Mouse (Mus musculus) olfactory bulb, adult 2 months (tissue): ENCODE results near the gene Rnf187. TPM values are rescaled to one million over a fixed set of nuclear protein-coding genes. Genes with fewer than 3 reads are reported as not detected.

Experiments
- H3K27ac ChIP-seq: fragments of 200-500 bp; 2 replicates; pipeline ENCODE4 v1.5.1; 2012; ENCODE audit warnings: low read depth, low read length; ENCODE audit not compliant: insufficient read depth
- H3K4me1 ChIP-seq: fragments of 200-500 bp; 2 replicates; pipeline ENCODE4 v1.6.1; 2012; ENCODE audit warnings: low read length; ENCODE audit not compliant: control insufficient read depth, insufficient read depth
- H3K4me3 ChIP-seq: fragments of 200-500 bp; 2 replicates; pipeline ENCODE4 v1.5.1; 2012; ENCODE audit warnings: mild to moderate bottlenecking, low read depth, low read length, moderate library complexity; ENCODE audit not compliant: insufficient read depth
- CTCF ChIP-seq: fragments of 200-500 bp; IDR thresholded peaks from 2 replicates; pipeline ENCODE4 v1.5.1; 2012; ENCODE audit warnings: low read depth, mild to moderate bottlenecking, low read length, moderate library complexity; ENCODE audit not compliant: insufficient read depth
- POLR2A ChIP-seq: fragments of 200-500 bp; IDR thresholded peaks from 2 replicates; pipeline ENCODE4 v1.6.1; 2012; ENCODE audit warnings: mild to moderate bottlenecking, low read depth, low read length, moderate library complexity; ENCODE audit not compliant: insufficient read depth
- WGBS: fragments of 180-500 bp; shearing (Covaris S2); methylation state at CpG from one replicate; pipeline ENCODE4 v1.1.7; 2018; 5-methylcytosine and 5-hydroxymethylcytosine counted together
- polyA plus RNA-seq: library from polyadenylated mRNA; stranded (reverse); fragments of >200 nt; gene quantifications from 2 replicates; pipeline ENCODE4 v1.2.4, GENCODE M21; 2012; ENCODE audit warnings: low replicate concordance; ENCODE audit not compliant: missing spikeins, insufficient read depth, insufficient read length

Rnf187 gene
- polyA plus RNA-seq, 1 experiment, result not detected

GRCm38 (mm10) chr11:58969027-58969426 is 30.3 kb upstream of the Rnf187 start:
- Histone ChIP-seq H3K4me1 (0 out of 2 replicates have a peak, but pooled peaks cover 4% of the 10 kb centered on the region), H3K27ac (no peak overlapping the region), H3K4me3 (no peak overlapping the region)
- WGBS, result 76% methylated on average over 8 of the region's 8 CpGs
- TF ChIP-seq POLR2A (no peak), CTCF (no peak)

GRCm38 (mm10) chr11:58968551-58968950 is 29.8 kb upstream of the Rnf187 start:
- no peak overlapping the region for H3K27ac ChIP-seq
- TF ChIP-seq CTCF (no peak), POLR2A (no peak)
- 81% methylated on average over 7 of the region's 7 CpGs for WGBS
- H3K4me3 ChIP-seq, result no peak overlapping the region
- peaks cover 7% of the 10 kb centered on the region for H3K4me1 ChIP-seq

GRCm38 (mm10) chr11:58967346-58967745 is 28.6 kb upstream of the Rnf187 start:
- TF ChIP-seq CTCF (no peak), POLR2A (no peak)
- peaks cover 8% of the 10 kb centered on the region for H3K4me1 ChIP-seq
- H3K27ac ChIP-seq, result no peak overlapping the region
- WGBS, result 94% methylated on average over 1 of the region's 1 CpGs
- H3K4me3 ChIP-seq, result no peak overlapping the region

GRCm38 (mm10) chr11:58965001-58965760 is 26.5 kb upstream of the Rnf187 start:
- Histone ChIP-seq H3K27ac (no peak overlapping the region), H3K4me3 (no peak overlapping the region), H3K4me1 (peaks cover 4% of the 10 kb centered on the region)
- WGBS, result 60% methylated on average over 12 of the region's 12 CpGs
- TF ChIP-seq POLR2A (no peak), CTCF (no peak)

GRCm38 (mm10) chr11:58964216-58964615 is 25.5 kb upstream of the Rnf187 start:
- TF ChIP-seq POLR2A (no peak), CTCF (no peak)
- Histone ChIP-seq H3K27ac (no peak overlapping the region), H3K4me3 (no peak overlapping the region), H3K4me1 (peaks cover 6% of the 10 kb centered on the region)
- 88% methylated on average over 7 of the region's 7 CpGs for WGBS

GRCm38 (mm10) chr11:58963543-58963942 is 24.8 kb upstream of the Rnf187 start:
- TF ChIP-seq CTCF, result no peak
- TF ChIP-seq POLR2A, result no peak
- 31% methylated on average over 17 of the region's 17 CpGs for WGBS
- H3K27ac ChIP-seq, result no peak overlapping the region
- H3K4me3 ChIP-seq, result no peak overlapping the region
- peaks cover 8% of the 10 kb centered on the region for H3K4me1 ChIP-seq

- H3K4me3 ChIP-seq, result no peak overlapping the region
- peaks cover 19% of the 10 kb centered on the region for H3K4me1 ChIP-seq
- no peak for TF ChIP-seq CTCF
- TF ChIP-seq POLR2A, result no peak
- H3K27ac ChIP-seq, result no peak overlapping the region
- WGBS, result 69% methylated on average over 50 of the region's 50 CpGs
Measured at GRCm38 (mm10) chr11:58961364-58962177, 22.9 kb upstream of the Rnf187 start.

GRCm38 (mm10) chr11:58959921-58960465 is 21.3 kb upstream of the Rnf187 start:
- Histone ChIP-seq H3K4me1 (peaks cover 19% of the 10 kb centered on the region), H3K27ac (peak overlapping the region; percentile 47; the same call in 1 of the 2 replicates), H3K4me3 (peak overlapping the region; percentile 75)
- TF ChIP-seq POLR2A (0 out of 2 replicates have a peak, but pooled peaks have one; percentile 17), CTCF (no peak)
- WGBS, result 2% methylated on average over 40 of the region's 40 CpGs
